Mouse (Mus musculus) c-Kit-positive CD71-positive TER-119-positive erythroid progenitor cells, embryonic 14.5 days (primary cell): ENCODE measurements around the gene Stat1.

Experiments used
- DNase-seq: peaks from one replicate; pipeline ENCODE4 v3.0.0-alpha.2; 2013; ENCODE audit warnings: low spot score

Stat1 gene

GRCm38 (mm10) chr1:52163707-52164457 lies 44.6 kb downstream of the Stat1 start:
- DNase-seq, result no peak

GRCm38 (mm10) chr1:52166652-52167220 lies 47.5 kb downstream of the Stat1 start:
- DNase-seq, result no peak

- DNase-seq, result peak; percentile 46
These were observed 50.8 kb downstream of the Stat1 start for GRCm38 (mm10) chr1:52170057-52170456.

- DNase-seq, result no peak
These were observed 51.5 kb downstream of the Stat1 start for GRCm38 (mm10) chr1:52170747-52171146.

GRCm38 (mm10) chr1:52171271-52171670 lies 52.0 kb downstream of the Stat1 start:
- DNase-seq, result peak; percentile 8

- DNase-seq, result no peak
These were observed 56.1 kb downstream of the Stat1 start for GRCm38 (mm10) chr1:52175321-52175720.

GRCm38 (mm10) chr1:52175983-52176382 lies 56.7 kb downstream of the Stat1 start:
- DNase-seq, result no peak

GRCm38 (mm10) chr1:52176999-52177398 lies 57.8 kb downstream of the Stat1 start:
- DNase-seq, result no peak

- DNase-seq, result no peak
These were observed 60.8 kb downstream of the Stat1 start for GRCm38 (mm10) chr1:52179939-52180568.

GRCm38 (mm10) chr1:52181994-52182393 lies 62.8 kb downstream of the Stat1 start:
- DNase-seq, result no peak

GRCm38 (mm10) chr1:52182992-52183391 lies 63.8 kb downstream of the Stat1 start:
- no peak for DNase-seq
